Mouse (Mus musculus) CH12.LX (cell line): ENCODE data around the gene Hexim2. TPM values are rescaled to one million over a fixed set of nuclear protein-coding genes. Genes with fewer than 3 reads are reported as not detected.

ENCODE experiments used
- DNase-seq: peaks from one replicate; pipeline ENCODE4 v3.0.0-alpha.2; 2013; ENCODE audit errors: extremely low read depth
- H3K27ac ChIP-seq: 2 replicates; pipeline ENCODE4 v1.5.1; 2012; ENCODE audit warnings: low read depth, mild to moderate bottlenecking, control low read depth, moderate library complexity; ENCODE audit not compliant: insufficient read depth
- H3K27me3 ChIP-seq: replicated peaks from 2 replicates; pipeline ENCODE3; 2012; ENCODE audit warnings: inconsistent platforms
- H3K36me3 ChIP-seq, 2 experiments: replicated peaks in 1 of 2; 2 replicates each; pipeline versions ENCODE3 to v1.6.1; 2012; ENCODE audit warnings: inconsistent platforms in 1 of 2, low read length in 1 of 2, mild to moderate bottlenecking in 1 of 2, mixed read lengths in 1 of 2, moderate library complexity in 1 of 2; ENCODE audit not compliant: control insufficient read depth in 1 of 2, insufficient read depth in 1 of 2
- H3K4me1 ChIP-seq, 2 experiments: 2 replicates each; pipeline ENCODE4 v1.6.1; 2012; ENCODE audit warnings: inconsistent platforms in 1 of 2, moderate library complexity in 1 of 2; ENCODE audit not compliant: insufficient read depth in 2 of 2, control insufficient read depth in 1 of 2
- H3K4me2 ChIP-seq: 2 replicates; pipeline ENCODE4 v1.6.1; 2012; ENCODE audit warnings: low read depth, mild to moderate bottlenecking, control low read depth; ENCODE audit not compliant: poor library complexity, insufficient read depth, severe bottlenecking
- H3K4me3 ChIP-seq, 3 experiments: fragments of 150-350 bp in 1 of 3; sonication (generic) in 1 of 3; replicated peaks in 1 of 3; 2 replicates each; pipeline versions ENCODE3 to v1.5.1; 2011 to 2012; ENCODE audit warnings: low read depth in 2 of 3, low read length in 2 of 3, mild to moderate bottlenecking in 2 of 3, moderate library complexity in 2 of 3, control low read depth in 1 of 3, improper control_type of control experiment in 1 of 3, inconsistent platforms in 1 of 3, mixed read lengths in 1 of 3; ENCODE audit not compliant: poor library complexity in 1 of 3
- H3K79me2 ChIP-seq: replicated peaks from 2 replicates; pipeline ENCODE4 v1.6.1; 2012; ENCODE audit warnings: mild to moderate bottlenecking, moderate library complexity; ENCODE audit not compliant: control insufficient read depth, poor library complexity, insufficient read depth, severe bottlenecking; ENCODE audit errors: extremely low read depth
- H3K9ac ChIP-seq: 2 replicates; pipeline ENCODE4 v1.6.1; 2012; ENCODE audit warnings: low read depth, mild to moderate bottlenecking, control low read depth, moderate library complexity; ENCODE audit not compliant: insufficient read depth
- H3K9me3 ChIP-seq: replicated peaks from 2 replicates; pipeline ENCODE3; 2012; ENCODE audit warnings: low read length, inconsistent platforms, mixed read lengths
- BHLHE40 ChIP-seq: IDR thresholded peaks from 2 replicates; pipeline ENCODE4 v1.6.1; 2011; ENCODE audit warnings: mild to moderate bottlenecking, low read depth, low read length, improper control_type of control experiment
- CHD1 ChIP-seq: IDR thresholded peaks from 2 replicates; pipeline ENCODE4 v1.6.1; 2012; ENCODE audit warnings: low read depth, low read length, improper control_type of control experiment, inconsistent platforms
- CHD2 ChIP-seq: IDR thresholded peaks from 2 replicates; pipeline ENCODE4 v1.6.1; 2011; ENCODE audit warnings: low read length, improper control_type of control experiment
- CTCF ChIP-seq, 2 experiments: IDR thresholded peaks in 1 of 2; conservative IDR thresholded peaks in 1 of 2; 2 replicates each; pipeline ENCODE4 v1.5.1; 2011 to 2012; ENCODE audit warnings: low read depth in 2 of 2, low read length in 2 of 2, improper control_type of control experiment in 1 of 2, inconsistent platforms in 1 of 2, mild to moderate bottlenecking in 1 of 2, moderate library complexity in 1 of 2
- E2F4 ChIP-seq: IDR thresholded peaks from 2 replicates; pipeline ENCODE4 v1.6.1; 2011; ENCODE audit warnings: low read depth, low read length, improper control_type of control experiment; ENCODE audit not compliant: insufficient replicate concordance
- ELF1 ChIP-seq: IDR thresholded peaks from 2 replicates; pipeline ENCODE4 v1.6.1; 2014; ENCODE audit warnings: low read depth, mild to moderate bottlenecking, inconsistent platforms, low read length, improper control_type of control experiment
- EP300 ChIP-seq: IDR thresholded peaks from 2 replicates; pipeline ENCODE4 v1.6.1; 2011; ENCODE audit warnings: low read length, improper control_type of control experiment
- GABPA ChIP-seq: IDR thresholded peaks from 2 replicates; pipeline ENCODE4 v1.6.1; 2012; ENCODE audit warnings: low read depth, low read length, improper control_type of control experiment, inconsistent platforms; ENCODE audit not compliant: insufficient replicate concordance
- IRF4 ChIP-seq: IDR thresholded peaks from 2 replicates; pipeline ENCODE4 v1.6.1; 2014; ENCODE audit warnings: low read depth, mild to moderate bottlenecking, inconsistent platforms, low read length, improper control_type of control experiment
- JUN ChIP-seq: IDR thresholded peaks from 2 replicates; pipeline ENCODE4 v1.6.1; 2011; ENCODE audit warnings: low read depth, mild to moderate bottlenecking, low read length, improper control_type of control experiment, moderate library complexity; ENCODE audit not compliant: insufficient read depth
- KAT2A ChIP-seq: IDR thresholded peaks from 2 replicates; pipeline ENCODE4 v1.6.1; 2012; ENCODE audit warnings: low read length, improper control_type of control experiment, inconsistent platforms; ENCODE audit not compliant: insufficient replicate concordance
- MXI1 ChIP-seq: IDR thresholded peaks from 2 replicates; pipeline ENCODE4 v1.6.1; 2011; ENCODE audit warnings: mild to moderate bottlenecking, low read depth, low read length, improper control_type of control experiment
- MYC ChIP-seq: IDR thresholded peaks from 2 replicates; pipeline ENCODE4 v1.6.1; 2011; ENCODE audit warnings: low read depth, mild to moderate bottlenecking, improper control_type of control experiment, low read length
- POLR2A ChIP-seq: IDR thresholded peaks from 2 replicates; pipeline ENCODE4 v1.6.1; 2011; ENCODE audit warnings: low read depth, mild to moderate bottlenecking, improper control_type of control experiment, low read length
- POLR2AphosphoS2 ChIP-seq: IDR thresholded peaks from 2 replicates; pipeline ENCODE4 v1.6.1; 2011; ENCODE audit warnings: low read depth, low read length, improper control_type of control experiment
- RAD21 ChIP-seq: IDR thresholded peaks from 2 replicates; pipeline ENCODE4 v1.6.1; 2011; ENCODE audit warnings: low read depth, mild to moderate bottlenecking, low read length, improper control_type of control experiment, moderate library complexity
- TBP ChIP-seq: conservative IDR thresholded peaks from 2 replicates; pipeline ENCODE4 v1.6.1; 2011; ENCODE audit warnings: low read depth, low read length, improper control_type of control experiment
- UBTF ChIP-seq: IDR thresholded peaks from 2 replicates; pipeline ENCODE4 v1.6.1; 2012; ENCODE audit warnings: low read depth, mild to moderate bottlenecking, inconsistent platforms, low read length, improper control_type of control experiment, moderate library complexity
- USF2 ChIP-seq: conservative IDR thresholded peaks from 2 replicates; pipeline ENCODE4 v1.6.1; 2011; ENCODE audit warnings: low read depth, low read length, improper control_type of control experiment
- ZC3H11A ChIP-seq: IDR thresholded peaks from 2 replicates; pipeline ENCODE4 v1.6.1; 2012; ENCODE audit warnings: low read depth, mild to moderate bottlenecking, inconsistent platforms, low read length, improper control_type of control experiment
- ZMIZ1 ChIP-seq: IDR thresholded peaks from 2 replicates; pipeline ENCODE4 v1.6.1; 2012; ENCODE audit warnings: low read depth, mild to moderate bottlenecking, inconsistent platforms, low read length, improper control_type of control experiment
- dilution Hi-C: fragments of 300-500 bp; cut with MboI; formaldehyde crosslinking; loops from 2 replicates; pipeline ENCODE4 v1.14.3; 2020; ENCODE audit warnings: low sequenced_read_pairs; ENCODE audit not compliant: extremely low pct_unique_long_range_greater_than_20kb, extremely low pct_ligation_motif_present
- in situ Hi-C: fragments of 300-500 bp; cut with MboI; formaldehyde crosslinking; loops from 3 replicates; pipeline ENCODE4 v1.14.3; 2019; ENCODE audit warnings: low sequenced_read_pairs, low pct_ligation_motif_present, low pct_unique_long_range_greater_than_20kb, mixed read lengths
- polyA plus RNA-seq: library from polyadenylated mRNA; unstranded; fragments of >175 nt; gene quantifications from 2 replicates; pipeline ENCODE4 v1.2.1, GENCODE M21; 2012; ENCODE audit warnings: low read depth; ENCODE audit not compliant: insufficient read length
- total RNA-seq, 2 experiments: library from RNA; depleted of rRNA; stranded (reverse); fragments of 300-350 nt in 1 of 2; fragments of >200 nt in 1 of 2; gene quantifications; 2 replicates each; pipeline ENCODE4 v1.2.3; 2012 to 2014

The Hexim2 gene
- total and polyA plus RNA-seq, 3 experiments = 27.0 to 33.3 (median 28.8) TPM

DNA sequence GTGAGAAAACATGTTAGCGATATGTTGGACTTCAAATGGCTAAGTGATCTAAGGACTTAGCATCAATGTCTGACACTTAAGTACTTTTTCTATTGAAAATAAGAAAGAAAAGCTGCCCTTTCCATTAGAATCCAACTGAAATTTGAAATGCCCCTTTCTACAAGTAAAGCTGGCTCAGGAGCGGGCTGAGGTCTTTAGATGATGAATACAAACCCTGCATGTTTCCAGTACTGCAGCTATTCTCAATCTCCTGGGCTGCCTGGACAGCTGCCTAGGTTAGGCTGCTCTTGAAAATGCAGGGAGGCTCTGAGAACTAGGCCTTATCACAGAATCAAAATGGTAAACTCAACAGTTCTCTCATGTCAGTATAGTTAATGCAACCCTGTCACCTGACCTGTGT lies 13.4 kb upstream of the Hexim2 start:
- in situ Hi-C loops = no loop called here
- Histone ChIP-seq H3K27me3 (no peaks in the 10 kb centered on the region), H3K27ac (no peak overlapping the region), H3K4me3 (no peak overlapping the region), H3K9ac (peak overlapping the region; percentile 59; the same call in 1 of the 2 replicates)
- no peak for DNase-seq
- no peak for TF ChIP-seq MYC
- TF ChIP-seq ELF1 = no peak
- TF ChIP-seq CHD1 = no peak
- no peak for TF ChIP-seq CTCF (conservative IDR thresholded peaks at IDR 0.05 in 1 of 2, IDR thresholded peaks at IDR 0.05 in 1 of 2; ENCODE audit: low read depth in 2 of 2, low read length in 2 of 2)
- TF ChIP-seq UBTF = no peak
- no peak for TF ChIP-seq BHLHE40
- TF ChIP-seq POLR2A = no peak
- no peak for TF ChIP-seq RAD21
- TF ChIP-seq JUN = no peak
- no peak for TF ChIP-seq USF2
- no peak for TF ChIP-seq CHD2
- TF ChIP-seq POLR2AphosphoS2 = no peak
- TF ChIP-seq E2F4 = no peak
- TF ChIP-seq, all 38 proteins: peak for 0
- dilution Hi-C loops = no loop called here
- Histone ChIP-seq H3K36me3 (peaks cover 0 to 5% of the 10 kb centered on the region in 2 experiments), H3K4me2 (peak overlapping the region; percentile 85), H3K9me3 (no peaks in the 10 kb centered on the region), H3K4me1 (peaks cover 2 to 17% of the 10 kb centered on the region in 2 experiments; a peak in 3 of 4 replicates), H3K79me2 (peaks cover 22% of the 10 kb centered on the region)

DNA sequence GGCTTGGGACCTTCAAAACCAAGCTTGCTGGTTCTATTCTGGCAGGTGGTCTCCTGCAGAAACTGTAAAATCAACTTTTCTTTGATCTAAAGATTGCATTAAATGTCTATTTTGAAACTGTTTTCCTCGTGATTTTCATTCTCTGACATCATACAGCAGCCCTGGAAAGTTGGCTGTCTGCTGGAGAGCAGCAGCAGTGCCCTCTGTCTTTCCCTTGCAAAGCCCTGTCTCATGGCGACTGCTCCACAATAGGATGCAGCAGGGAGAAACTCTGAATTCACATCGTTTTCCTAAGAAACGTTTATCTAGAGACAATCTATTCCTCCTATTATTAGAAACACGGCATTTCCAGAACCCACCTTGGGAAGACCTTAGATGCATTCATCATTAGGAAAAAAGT lies 12.6 kb upstream of the Hexim2 start:
- H3K27me3 ChIP-seq = no peaks in the 10 kb centered on the region
- H3K9me3 ChIP-seq = no peaks in the 10 kb centered on the region
- H3K4me2 ChIP-seq = no peak overlapping the region
- H3K79me2 ChIP-seq = peaks cover 22% of the 10 kb centered on the region
- peaks cover 0 to 3% of the 10 kb centered on the region in 2 experiments for H3K36me3 ChIP-seq
- dilution Hi-C loops (no loop called here), in situ Hi-C loops (no loop called here)
- H3K4me1 ChIP-seq = peaks cover 0 to 14% of the 10 kb centered on the region in 2 experiments; a peak in 2 of 4 replicates
- no peak overlapping the region for H3K4me3 ChIP-seq
- no peak for DNase-seq
- H3K9ac ChIP-seq = no peak overlapping the region
- no peak overlapping the region for H3K27ac ChIP-seq
- TF ChIP-seq MYC (no peak), ELF1 (no peak), CHD1 (no peak), KAT2A (no peak), ZC3H11A (no peak), MXI1 (no peak), JUN (no peak), TBP (no peak), UBTF (no peak), ZMIZ1 (no peak), RAD21 (no peak), IRF4 (no peak), EP300 (no peak), GABPA (no peak)
